ENCODE assay signal across 8 mouse cellular contexts in the genomic region with DNA sequence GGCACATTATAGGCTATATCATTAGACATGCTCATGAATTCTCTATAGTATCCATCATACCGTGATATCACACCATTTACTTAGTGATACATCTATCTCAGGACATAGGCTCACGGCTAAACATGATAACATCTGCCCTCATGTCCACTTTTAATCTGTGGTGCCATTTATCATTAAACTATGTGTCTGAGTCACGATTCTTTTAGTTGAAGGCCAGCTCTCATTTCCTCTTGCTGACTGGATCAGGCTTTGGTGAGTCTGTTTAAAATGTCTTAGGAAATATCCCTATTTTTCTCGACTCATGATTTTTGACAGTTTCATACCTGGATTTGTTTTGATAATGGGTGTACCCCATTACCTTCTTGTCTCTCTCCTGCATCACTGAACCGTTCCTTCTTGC. TPM values are rescaled to one million over a fixed set of nuclear protein-coding genes. Genes with fewer than 3 reads are reported as not detected.
DNase-seq lines count a peak whose midpoint lies in the region; ATAC-seq and TF ChIP-seq lines count a peak whose summit lies in the region.

A gene (plus strand): TSS at position 205 of the 400 bp plus-strand sequence.

- no peak for TF ChIP-seq CTCF in lung, embryonic 14.5 days (IDR thresholded peaks at IDR 0.05; ENCODE audit: low read depth)
- no peak for TF ChIP-seq CTCF in heart, postnatal 0 days (IDR thresholded peaks at IDR 0.05; ENCODE audit: low read depth)

- 57% methylated on average over 5 of the region's 5 CpGs for WGBS in lung, embryonic 14.5 days
- WGBS in embryonic facial prominence, embryonic 13.5 days = 78% methylated on average over 5 of the region's 5 CpGs
- 55% methylated on average over 5 of the region's 5 CpGs for WGBS in heart, postnatal 0 days
- WGBS in limb, embryonic 10.5 days = 85% methylated on average over 5 of the region's 5 CpGs

- H3K4me3 ChIP-seq in lung, embryonic 14.5 days (ENCODE audit: low read depth, low read length) = no peak within 1 kb of the TSS
- H3K4me3 ChIP-seq in embryonic facial prominence, embryonic 13.5 days = no peak within 1 kb of the TSS
- no peak within 1 kb of the TSS for H3K4me3 ChIP-seq in heart, postnatal 0 days (ENCODE audit: low read depth, low read length)
- no peak within 1 kb of the TSS for H3K4me3 ChIP-seq in limb, embryonic 10.5 days

- H3K4me2 ChIP-seq in lung, embryonic 14.5 days = no peak within 1 kb of the TSS
- no peak within 1 kb of the TSS for H3K4me2 ChIP-seq in embryonic facial prominence, embryonic 13.5 days
- H3K4me2 ChIP-seq in heart, postnatal 0 days (ENCODE audit: low read depth, low read length) = no peak within 1 kb of the TSS

- no peak for ATAC-seq in lung, embryonic 14.5 days (ENCODE audit: insufficient read depth)
- ATAC-seq in embryonic facial prominence, embryonic 13.5 days (ENCODE audit: insufficient number of reproducible peaks, insufficient read depth, low FRiP score, low TSS enrichment, low read depth) = no peak
- ATAC-seq in heart, postnatal 0 days (ENCODE audit: insufficient read depth, low read depth) = no peak
- ATAC-seq in neutrophil, adult 5-6 weeks (ENCODE audit: extremely low read depth, insufficient number of reproducible peaks, low FRiP score, poor library complexity, severe bottlenecking) = no peak

- no peak within 1 kb of the TSS for H3K9ac ChIP-seq in lung, embryonic 14.5 days
- H3K9ac ChIP-seq in embryonic facial prominence, embryonic 13.5 days = no peak within 1 kb of the TSS
- no peak within 1 kb of the TSS for H3K9ac ChIP-seq in heart, postnatal 0 days (replicated peaks; ENCODE audit: low read depth, low read length)

- no peak within 1 kb of the TSS for H3K27ac ChIP-seq in lung, embryonic 14.5 days (ENCODE audit: low read depth)
- H3K27ac ChIP-seq in embryonic facial prominence, embryonic 13.5 days = no peak within 1 kb of the TSS
- H3K27ac ChIP-seq in heart, postnatal 0 days (ENCODE audit: low read depth) = peak within 1 kb of the TSS; percentile 75
- H3K27ac ChIP-seq in limb, embryonic 10.5 days = no peak within 1 kb of the TSS

- DNase-seq in lung, embryonic 14.5 days = no peak
- no peak for DNase-seq in lung, postnatal 10 days
- DNase-seq in heart, postnatal 0 days (ENCODE audit: low spot score) = no peak
- DNase-seq in limb, embryonic 10.5 days (ENCODE audit: low spot score) = no peak
- DNase-seq in urinary bladder, adult 18-20 months (ENCODE audit: low spot score in 2 of 2) = no peak
- no peak for DNase-seq in ovary, adult 18-20 months (ENCODE audit: low spot score)

- no peaks in the 10 kb centered on the region for H3K9me3 ChIP-seq in lung, embryonic 14.5 days (ENCODE audit: low read depth, low read length)
- H3K9me3 ChIP-seq in embryonic facial prominence, embryonic 13.5 days = no peaks in the 10 kb centered on the region
- H3K9me3 ChIP-seq in heart, postnatal 0 days (replicated peaks; ENCODE audit: control insufficient read depth, low read length) = no peaks in the 10 kb centered on the region
- H3K9me3 ChIP-seq in limb, embryonic 10.5 days (replicated peaks) = no peaks in the 10 kb centered on the region

- no peaks in the 10 kb centered on the region for H3K36me3 ChIP-seq in lung, embryonic 14.5 days (ENCODE audit: insufficient read depth)
- no peaks in the 10 kb centered on the region for H3K36me3 ChIP-seq in embryonic facial prominence, embryonic 13.5 days
- no peaks in the 10 kb centered on the region for H3K36me3 ChIP-seq in heart, postnatal 0 days (replicated peaks; ENCODE audit: control insufficient read depth, insufficient read depth, low read length)
- H3K36me3 ChIP-seq in limb, embryonic 10.5 days = no peaks in the 10 kb centered on the region

- no peaks in the 10 kb centered on the region for H3K27me3 ChIP-seq in lung, embryonic 14.5 days (ENCODE audit: insufficient read depth, low read length)
- H3K27me3 ChIP-seq in embryonic facial prominence, embryonic 13.5 days = no peaks in the 10 kb centered on the region
- H3K27me3 ChIP-seq in heart, postnatal 0 days (ENCODE audit: control insufficient read depth, insufficient read depth, low read length) = 0 out of 2 replicates have a peak, but pooled peaks cover 4% of the 10 kb centered on the region
- no peaks in the 10 kb centered on the region for H3K27me3 ChIP-seq in limb, embryonic 10.5 days (ENCODE audit: low read depth, poor library complexity, severe bottlenecking)

- no peaks in the 10 kb centered on the region; the same call in 1 of the 2 replicates for H3K4me1 ChIP-seq in lung, embryonic 14.5 days (ENCODE audit: insufficient read depth)
- H3K4me1 ChIP-seq in embryonic facial prominence, embryonic 13.5 days = peaks cover 22% of the 10 kb centered on the region
- peaks cover 12% of the 10 kb centered on the region; the same call in 1 of the 2 replicates for H3K4me1 ChIP-seq in heart, postnatal 0 days (ENCODE audit: control insufficient read depth, insufficient read depth)
- peaks cover 19% of the 10 kb centered on the region for H3K4me1 ChIP-seq in limb, embryonic 10.5 days

- TF ChIP-seq EP300 in heart, postnatal 0 days (IDR thresholded peaks at IDR 0.05; ENCODE audit: low read depth) = no peak

RNA-seq across cellular contexts. Expression of the gene that starts here (rescaled TPM):
- polyA plus RNA-seq in lung, embryonic 14.5 days (2014; fragmentation: Nextera tagmentation; extraction: Ambion mirVana) = 31.6 and 34.4 TPM in 2 replicates
- 44.5 and 45.5 TPM in 2 replicates for polyA plus RNA-seq in embryonic facial prominence, embryonic 13.5 days (2015; fragmentation: Nextera tagmentation; extraction: Ambion mirVana)
- 18.9 and 30.5 TPM in 2 replicates for total RNA-seq in heart, postnatal 0 days (2014; rRNA removed; ENCODE audit: low replicate concordance)
- polyA plus RNA-seq in heart, postnatal 0 days (2015; fragmentation: Nextera tagmentation; extraction: Ambion mirVana) = 30.6 and 34.3 TPM in 2 replicates
- polyA plus RNA-seq in limb, embryonic 10.5 days (2016; fragmentation: Nextera tagmentation; extraction: Ambion mirVana) = 18.1 and 27.4 TPM in 2 replicates
- 34.3 and 37.1 TPM in 2 replicates for total RNA-seq in neutrophil, adult 5-6 weeks (2017)
